Mouse (Mus musculus): Measurements from ENCODE around the gene Pnma1. TPM values are rescaled to one million over a fixed set of nuclear protein-coding genes. Genes with fewer than 3 reads are reported as not detected.
A peak's percentile ranks its signal among the peaks of the same experiment; 100 is the strongest.

Pnma1 gene
- polyA plus RNA-seq, 1 experiment from 2014 or later: 7.7 TPM

DNA sequence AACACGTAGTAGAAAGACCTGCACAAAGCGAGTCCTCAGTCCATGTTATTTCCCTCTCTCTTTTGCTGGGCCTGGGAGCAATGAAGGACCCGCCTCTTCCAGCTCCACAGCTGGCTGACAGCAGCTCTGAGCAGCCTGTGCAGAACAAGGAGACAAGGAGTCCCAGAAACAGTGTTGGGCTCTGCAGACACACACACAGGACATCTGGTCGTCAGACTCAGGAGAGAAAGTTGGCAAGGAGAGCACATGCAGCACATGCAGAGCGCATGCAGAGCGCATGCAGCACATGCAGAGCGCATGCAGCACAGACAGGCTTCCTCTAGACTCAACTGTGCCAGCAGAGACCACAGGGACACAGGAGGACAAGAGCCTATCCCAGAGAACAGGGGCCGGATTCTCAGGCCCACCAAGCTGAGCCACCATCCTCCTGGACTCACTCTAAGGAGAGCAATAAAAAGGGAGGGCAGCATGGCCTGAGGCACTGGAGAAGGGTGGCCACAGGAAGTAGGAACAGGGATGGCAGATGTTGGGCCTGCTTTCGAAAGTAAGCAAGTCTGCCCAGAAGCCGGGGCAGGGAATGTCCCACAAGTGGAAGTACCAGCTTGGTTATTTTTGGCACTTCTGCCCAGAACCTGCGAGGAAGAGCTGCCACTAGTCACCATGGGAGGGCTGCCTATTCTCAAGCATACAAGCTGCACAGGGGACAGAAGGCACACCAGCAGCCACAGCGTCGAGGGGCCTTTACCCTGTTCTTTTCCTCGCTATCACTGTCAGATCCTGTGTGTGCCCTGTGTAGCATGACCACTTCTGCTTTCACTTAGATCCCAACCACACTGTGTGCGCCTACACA lies 39.7 kb upstream of the Pnma1 start:
- H3K9me3 ChIP-seq: no peaks in the 10 kb centered on the region
- no peaks in the 10 kb centered on the region for H3K36me3 ChIP-seq (replicated peaks)
- ATAC-seq (replicated peaks): no peak
- H3K4me1 ChIP-seq: peaks cover 49% of the 10 kb centered on the region
- no peak overlapping the region for H3K9ac ChIP-seq
- H3K27ac ChIP-seq: peak overlapping the region; percentile 6; the same call in 1 of the 2 replicates
- 77% methylated on average over 15 of the region's 15 CpGs for WGBS
- H3K4me2 ChIP-seq: no peak overlapping the region
- no peak overlapping the region for H3K4me3 ChIP-seq
- H3K27me3 ChIP-seq (replicated peaks): no peaks in the 10 kb centered on the region

DNA sequence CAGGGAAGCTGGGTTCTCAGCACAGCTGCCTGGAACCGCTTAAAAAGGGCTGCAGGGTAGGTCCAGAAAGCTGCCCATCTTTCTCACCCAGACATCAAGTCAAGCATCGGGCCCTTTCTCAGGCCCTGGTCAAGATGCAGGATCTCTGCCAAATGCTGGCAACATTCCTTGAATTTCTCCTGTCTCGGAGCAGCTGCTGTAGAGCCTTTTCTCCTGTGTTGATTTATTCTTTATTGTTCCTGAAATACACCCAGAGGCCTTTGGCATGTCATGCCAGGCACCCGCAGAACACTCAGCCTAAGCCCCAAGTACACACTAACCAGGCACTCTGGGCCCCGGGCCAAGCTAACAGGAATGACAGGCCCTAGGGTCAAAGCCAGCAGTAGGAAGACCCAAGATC lies 38.7 kb upstream of the Pnma1 start:
- H3K4me1 ChIP-seq: peaks cover 42% of the 10 kb centered on the region
- H3K9ac ChIP-seq: no peak overlapping the region
- no peaks in the 10 kb centered on the region for H3K27me3 ChIP-seq (replicated peaks)
- no peaks in the 10 kb centered on the region for H3K36me3 ChIP-seq (replicated peaks)
- 71% methylated on average over 5 of the region's 5 CpGs for WGBS
- H3K27ac ChIP-seq: 0 out of 2 replicates have a peak overlapping the region, but pooled peaks have one; percentile 20
- H3K4me3 ChIP-seq: no peak overlapping the region
- no peak for ATAC-seq (replicated peaks)
- H3K9me3 ChIP-seq: no peaks in the 10 kb centered on the region
- no peak overlapping the region for H3K4me2 ChIP-seq

DNA sequence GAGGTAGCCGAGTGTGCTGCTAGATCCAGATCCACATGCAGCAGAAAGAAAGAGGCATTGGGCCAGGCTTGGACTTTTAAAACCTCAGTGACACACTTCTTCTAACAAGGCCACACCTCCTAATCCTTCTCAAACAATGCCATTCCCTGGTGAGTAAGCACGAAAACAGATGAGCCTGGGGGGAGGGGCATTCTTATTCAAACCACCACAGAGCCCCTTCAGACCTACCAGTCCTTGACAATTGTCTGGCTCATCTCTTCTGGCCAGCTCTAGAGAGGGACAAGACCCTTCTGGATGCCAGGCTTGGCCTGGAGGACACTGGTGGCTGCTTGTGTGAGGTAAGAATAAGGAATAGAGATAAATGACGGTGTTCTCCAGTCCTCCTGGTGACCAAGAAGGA lies 38.2 kb upstream of the Pnma1 start:
- H3K27me3 ChIP-seq (replicated peaks): no peaks in the 10 kb centered on the region
- H3K27ac ChIP-seq: 0 out of 2 replicates have a peak overlapping the region, but pooled peaks have one; percentile 20
- H3K4me2 ChIP-seq: no peak overlapping the region
- H3K4me1 ChIP-seq: peaks cover 42% of the 10 kb centered on the region
- no peaks in the 10 kb centered on the region for H3K9me3 ChIP-seq
- no peak overlapping the region for H3K9ac ChIP-seq
- ATAC-seq (replicated peaks): no peak
- no peak overlapping the region for H3K4me3 ChIP-seq
- WGBS: 54% methylated on average over 3 of the region's 3 CpGs
- no peaks in the 10 kb centered on the region for H3K36me3 ChIP-seq (replicated peaks)

DNA sequence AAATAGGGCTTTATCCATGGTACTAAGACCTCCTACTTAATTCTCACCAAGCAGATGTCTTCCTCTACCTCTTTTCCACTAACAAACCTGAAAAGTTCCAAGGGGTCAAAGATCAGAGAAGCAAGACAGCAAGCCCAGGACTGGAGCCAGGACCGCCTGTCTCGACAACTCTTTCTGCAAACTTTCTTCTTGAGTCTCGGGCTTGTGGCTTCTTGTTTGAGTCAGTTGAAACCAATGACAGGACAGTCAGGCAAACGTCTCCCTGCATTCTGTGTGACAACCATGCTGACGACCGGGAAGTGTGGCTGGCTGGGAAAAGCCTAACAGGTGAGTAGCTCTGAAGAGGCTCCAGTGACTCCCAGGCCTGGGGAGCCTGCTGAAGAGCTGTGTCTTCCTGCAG lies 37.3 kb upstream of the Pnma1 start:
- Histone ChIP-seq H3K9me3 (no peaks in the 10 kb centered on the region), H3K27me3 (replicated peaks) (no peaks in the 10 kb centered on the region), H3K36me3 (replicated peaks) (no peaks in the 10 kb centered on the region), H3K27ac (no peak overlapping the region), H3K4me2 (no peak overlapping the region), H3K4me3 (no peak overlapping the region), H3K4me1 (peaks cover 42% of the 10 kb centered on the region), H3K9ac (no peak overlapping the region)
- WGBS: 72% methylated on average over 6 of the region's 6 CpGs
- ATAC-seq (replicated peaks): no peak

DNA sequence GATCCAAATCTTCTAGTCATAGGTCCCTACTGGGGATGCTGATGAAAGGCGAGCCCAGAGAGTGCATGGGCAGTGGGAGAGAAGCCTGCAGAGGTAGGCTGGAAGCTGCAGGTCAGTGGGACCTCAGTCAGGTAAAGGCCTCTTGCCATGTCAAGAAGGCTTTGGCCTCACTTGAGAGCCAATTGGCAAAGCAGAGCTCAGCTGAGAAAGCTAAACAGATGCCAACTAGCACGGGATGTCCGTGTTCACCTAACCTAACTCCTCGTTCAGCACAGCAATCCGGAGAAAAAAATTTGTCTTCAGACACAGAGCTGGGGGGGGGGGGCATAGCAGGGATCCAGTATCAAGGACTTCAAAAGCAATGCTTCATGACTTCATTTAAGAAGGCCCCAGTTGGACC lies 36.7 kb upstream of the Pnma1 start:
- ATAC-seq (replicated peaks): no peak
- no peaks in the 10 kb centered on the region for H3K36me3 ChIP-seq (replicated peaks)
- no peaks in the 10 kb centered on the region for H3K9me3 ChIP-seq
- H3K27ac ChIP-seq: no peak overlapping the region
- H3K9ac ChIP-seq: no peak overlapping the region
- no peak overlapping the region for H3K4me2 ChIP-seq
- 72% methylated on average over 5 of the region's 5 CpGs for WGBS
- no peaks in the 10 kb centered on the region for H3K27me3 ChIP-seq (replicated peaks)
- H3K4me1 ChIP-seq: peaks cover 43% of the 10 kb centered on the region
- H3K4me3 ChIP-seq: no peak overlapping the region

DNA sequence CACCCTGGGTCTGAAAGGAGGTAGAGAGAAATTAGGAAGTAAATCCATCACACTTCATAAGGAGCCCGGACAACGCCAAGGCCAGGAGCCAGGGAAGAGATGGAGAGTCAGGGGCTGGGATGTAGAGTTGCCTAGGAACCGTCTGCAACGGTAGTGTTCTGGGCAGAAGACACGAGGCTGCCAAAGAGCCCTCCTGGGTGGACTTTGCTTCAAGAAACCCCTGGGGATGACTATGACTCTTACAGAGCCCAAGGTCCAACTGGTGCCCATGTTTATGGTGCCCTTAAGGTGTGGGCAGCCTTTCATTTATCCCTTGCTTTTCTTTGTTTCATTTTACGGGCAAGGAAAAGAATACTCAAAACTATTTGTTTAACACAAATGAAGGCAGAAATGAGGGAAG lies 33.7 kb upstream of the Pnma1 start:
- Histone ChIP-seq H3K36me3 (replicated peaks) (no peaks in the 10 kb centered on the region), H3K4me3 (no peak overlapping the region), H3K27ac (no peak overlapping the region), H3K27me3 (replicated peaks) (no peaks in the 10 kb centered on the region), H3K9ac (no peak overlapping the region), H3K4me1 (peaks cover 35% of the 10 kb centered on the region), H3K4me2 (no peak overlapping the region), H3K9me3 (no peaks in the 10 kb centered on the region)
- no peak for ATAC-seq (replicated peaks)
- 63% methylated on average over 6 of the region's 6 CpGs for WGBS

DNA sequence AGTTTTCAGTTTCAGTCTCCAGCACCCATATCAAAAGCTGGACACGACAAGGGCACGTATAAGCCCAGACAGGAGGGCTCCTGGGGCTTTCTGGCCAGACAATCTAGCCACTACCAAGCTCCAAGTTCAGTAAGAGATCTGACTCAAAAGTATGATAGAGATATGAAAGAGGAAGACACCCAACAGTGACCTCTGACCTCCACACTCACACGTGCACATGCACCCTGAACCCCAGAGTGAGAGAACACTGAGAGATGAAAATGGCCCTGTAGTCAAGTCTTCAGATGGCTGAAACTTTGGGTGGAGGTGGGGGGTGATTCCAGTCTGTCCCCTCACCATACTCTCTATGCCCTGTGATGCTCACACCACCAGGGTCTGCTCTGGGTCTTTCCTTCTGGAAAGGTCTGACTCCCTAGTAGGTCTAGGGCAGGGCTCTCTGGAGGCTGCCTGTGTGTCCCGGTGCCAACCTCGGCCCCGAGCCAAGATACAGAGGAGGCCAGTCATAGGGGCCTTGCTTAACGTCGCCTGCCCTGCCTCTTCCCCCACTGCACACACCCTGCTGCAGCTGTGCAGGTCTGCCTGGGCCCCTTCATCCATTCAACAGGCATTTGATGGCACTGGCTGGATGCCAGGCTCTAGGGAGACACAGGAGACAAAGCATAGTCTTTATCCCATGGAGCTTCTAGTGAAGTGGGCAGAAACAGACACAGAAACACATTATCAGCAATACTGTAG lies 32.6 kb upstream of the Pnma1 start:
- Histone ChIP-seq H3K9me3 (no peaks in the 10 kb centered on the region), H3K36me3 (replicated peaks) (no peaks in the 10 kb centered on the region), H3K9ac (no peak overlapping the region), H3K27me3 (replicated peaks) (no peaks in the 10 kb centered on the region), H3K4me1 (peaks cover 46% of the 10 kb centered on the region), H3K27ac (peak overlapping the region; percentile 18; the same call in 1 of the 2 replicates), H3K4me3 (no peak overlapping the region), H3K4me2 (no peak overlapping the region)
- WGBS: 44% methylated on average over 8 of the region's 8 CpGs
- peak; percentile 77 for ATAC-seq (replicated peaks)

DNA sequence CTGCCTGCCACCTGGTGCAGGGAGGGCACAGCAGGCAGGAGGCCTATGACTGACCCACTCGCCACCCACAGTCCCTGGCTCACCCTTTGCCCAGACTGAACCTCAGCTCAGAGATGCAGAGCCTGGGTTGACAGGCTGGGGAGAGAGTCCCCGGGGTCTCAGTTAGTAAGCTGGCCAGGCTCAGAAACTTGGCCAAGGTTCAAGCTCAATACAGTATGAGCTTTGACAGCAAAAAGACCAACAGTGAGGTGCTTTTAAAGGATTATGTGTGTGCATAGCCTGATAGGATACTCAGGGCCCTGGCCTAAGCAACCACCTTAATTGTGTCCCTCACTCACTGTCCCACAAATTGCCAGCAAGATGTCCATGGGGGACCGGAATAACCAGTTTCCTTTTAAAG lies 31.8 kb upstream of the Pnma1 start:
- H3K36me3 ChIP-seq (replicated peaks): no peaks in the 10 kb centered on the region
- H3K4me3 ChIP-seq: no peak overlapping the region
- H3K27ac ChIP-seq: peak overlapping the region; percentile 18; the same call in 1 of the 2 replicates
- H3K4me2 ChIP-seq: no peak overlapping the region
- H3K27me3 ChIP-seq (replicated peaks): no peaks in the 10 kb centered on the region
- no peak for ATAC-seq (replicated peaks)
- WGBS: 65% methylated on average over 3 of the region's 3 CpGs
- H3K4me1 ChIP-seq: peaks cover 54% of the 10 kb centered on the region
- H3K9me3 ChIP-seq: no peaks in the 10 kb centered on the region
- H3K9ac ChIP-seq: no peak overlapping the region

DNA sequence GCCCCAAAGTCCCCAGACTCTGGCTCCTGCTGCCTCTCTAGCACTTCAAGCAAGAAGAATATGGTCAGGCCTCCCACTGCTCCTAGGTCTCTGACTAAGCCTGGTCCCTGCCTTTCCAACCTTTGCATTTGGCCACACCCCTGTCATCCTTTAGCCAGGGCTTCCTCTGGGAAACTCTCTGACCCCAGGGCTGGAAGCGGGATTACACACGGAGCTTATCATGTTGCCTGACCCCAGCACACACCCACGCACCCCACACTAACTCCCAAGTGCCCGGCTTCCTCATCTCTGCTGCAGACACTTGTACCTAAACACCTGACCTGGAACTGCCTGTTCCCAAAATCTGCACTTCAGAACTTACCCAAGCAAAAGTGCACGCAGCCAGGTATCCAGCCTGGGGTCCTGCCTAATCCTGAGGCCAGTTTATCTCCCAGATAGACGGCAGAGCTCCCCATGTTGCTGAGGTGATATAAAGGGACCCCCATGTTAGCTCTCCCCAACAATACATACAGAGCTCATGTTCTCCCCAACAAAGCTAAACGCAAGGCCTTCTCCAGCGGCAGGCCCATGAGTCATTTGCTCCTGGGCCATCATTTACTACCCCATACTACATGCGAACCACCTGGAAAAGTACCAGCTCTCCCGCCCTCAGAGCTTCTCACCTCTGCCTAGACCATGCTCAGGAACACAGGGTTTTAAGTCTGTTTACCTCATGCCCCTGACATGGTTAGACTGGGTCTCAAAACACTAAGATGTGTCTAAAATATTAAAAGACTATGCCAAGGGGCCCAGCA lies 30.6 kb upstream of the Pnma1 start:
- H3K9ac ChIP-seq: no peak overlapping the region
- no peaks in the 10 kb centered on the region for H3K27me3 ChIP-seq (replicated peaks)
- H3K4me2 ChIP-seq: no peak overlapping the region
- H3K4me3 ChIP-seq: no peak overlapping the region
- H3K4me1 ChIP-seq: peaks cover 59% of the 10 kb centered on the region
- 72% methylated on average over 10 of the region's 10 CpGs for WGBS
- no peak overlapping the region for H3K27ac ChIP-seq
- ATAC-seq (replicated peaks): no peak
- H3K36me3 ChIP-seq (replicated peaks): no peaks in the 10 kb centered on the region
- H3K9me3 ChIP-seq: no peaks in the 10 kb centered on the region

DNA sequence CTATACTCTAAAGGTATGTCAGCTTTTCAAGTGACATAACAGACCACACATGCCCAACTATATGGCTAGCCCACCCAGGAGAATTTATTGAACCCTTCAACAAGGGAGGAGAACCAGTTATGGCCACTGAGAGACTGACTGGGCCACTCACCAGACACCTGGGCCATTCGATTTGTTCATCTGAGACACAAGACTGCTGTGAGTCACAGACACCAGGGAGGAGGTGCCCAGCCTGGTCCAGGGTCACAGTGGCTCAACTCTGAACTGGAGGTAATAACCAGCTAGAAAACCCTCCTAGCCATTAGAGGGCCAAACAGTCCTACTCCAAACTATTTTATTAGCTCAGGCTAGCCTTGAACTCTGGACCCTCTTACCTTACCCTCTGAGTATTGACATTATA lies 29.8 kb upstream of the Pnma1 start:
- 66% methylated on average over 1 of the region's 1 CpGs for WGBS
- peaks cover 59% of the 10 kb centered on the region for H3K4me1 ChIP-seq

DNA sequence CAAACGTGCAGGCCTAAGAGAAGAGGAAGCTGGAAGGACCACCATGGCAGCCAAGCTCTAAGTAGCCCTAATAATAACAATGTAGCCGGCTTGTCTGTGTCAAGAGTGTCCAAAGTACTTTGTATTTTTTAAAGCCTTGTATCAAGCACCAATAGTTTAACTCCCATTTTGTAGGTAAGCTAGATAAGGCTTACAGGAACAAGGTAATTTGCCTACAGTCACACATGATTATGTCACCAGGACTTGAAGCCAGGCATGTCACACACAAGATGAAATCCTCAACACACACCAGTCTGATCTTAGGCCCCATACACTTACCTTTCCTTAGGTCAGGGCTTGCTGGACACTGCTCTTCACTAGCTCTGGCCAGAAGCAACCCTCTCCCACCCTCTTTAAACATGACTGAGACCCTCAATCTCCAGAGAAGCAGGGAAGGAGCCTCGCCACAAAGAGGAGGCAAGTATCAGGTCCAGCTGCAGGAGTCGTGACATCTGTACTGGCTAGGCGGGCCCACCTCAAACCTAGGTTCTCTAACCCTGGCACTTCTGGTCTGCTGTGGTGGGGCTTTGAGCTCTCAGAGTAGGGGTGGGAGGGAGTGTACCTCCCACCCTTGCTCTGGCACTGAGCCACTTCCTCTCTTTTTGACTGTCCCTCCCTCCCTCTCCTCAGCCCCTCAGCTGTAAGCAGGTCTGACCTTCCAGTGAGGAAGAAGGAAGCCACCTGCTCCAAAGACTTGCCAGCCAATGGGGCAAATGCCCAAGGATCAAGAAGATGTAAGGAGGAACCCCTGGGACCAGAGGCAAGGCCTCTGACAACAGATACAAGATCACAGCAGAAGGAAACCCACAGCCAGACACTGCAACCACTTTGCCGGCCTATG lies 28.8 kb upstream of the Pnma1 start:
- Histone ChIP-seq H3K4me1 (peaks cover 59% of the 10 kb centered on the region), H3K9ac (no peak overlapping the region), H3K36me3 (replicated peaks) (no peaks in the 10 kb centered on the region), H3K4me3 (no peak overlapping the region), H3K4me2 (peak overlapping the region; percentile 59), H3K27me3 (replicated peaks) (no peaks in the 10 kb centered on the region), H3K9me3 (no peaks in the 10 kb centered on the region), H3K27ac (peak overlapping the region; percentile 90)
- no peak for ATAC-seq (replicated peaks)
- WGBS: 44% methylated on average over 6 of the region's 6 CpGs

More for the DNA sequence above, 29.8 kb upstream of the Pnma1 start:
- ATAC-seq (replicated peaks): no peak
- Histone ChIP-seq H3K27ac (no peak overlapping the region), H3K4me2 (no peak overlapping the region), H3K27me3 (replicated peaks) (no peaks in the 10 kb centered on the region), H3K9me3 (no peaks in the 10 kb centered on the region), H3K36me3 (replicated peaks) (no peaks in the 10 kb centered on the region), H3K4me3 (no peak overlapping the region), H3K9ac (no peak overlapping the region)
